Mouse (Mus musculus) heart, embryonic 14.5 days (tissue): ENCODE data around the gene Fmc1. TPM values are rescaled to one million over a fixed set of nuclear protein-coding genes. Genes with fewer than 3 reads are reported as not detected.

ENCODE experiments used
- ATAC-seq: fragments of 200-750 bp; cut with Nextera tagmentation; 2 replicates; pipeline ENCODE4 v1.8.0; 2017; ENCODE audit warnings: low read depth, moderate TSS enrichment; ENCODE audit not compliant: insufficient number of reproducible peaks, insufficient read depth, low FRiP score
- H3K27ac ChIP-seq, 2 experiments: fragments of 200-500 bp in 1 of 2; fragments of 300-500 bp in 1 of 2; sonication (generic) in 1 of 2; replicated peaks in 1 of 2; 2 replicates each; pipeline ENCODE4 v1.5.1; 2012 to 2014; ENCODE audit warnings: low read depth in 2 of 2, low read length in 2 of 2, control low read depth in 1 of 2, mild to moderate bottlenecking in 1 of 2, mixed read lengths in 1 of 2; ENCODE audit not compliant: control insufficient read depth in 1 of 2, insufficient read depth in 1 of 2
- H3K27me3 ChIP-seq: fragments of 300-500 bp; sonication (generic); 2 replicates; pipeline ENCODE4 v1.6.1; 2014; ENCODE audit warnings: mild to moderate bottlenecking, low read length, control low read depth; ENCODE audit not compliant: control insufficient read depth, insufficient read depth
- H3K36me3 ChIP-seq: fragments of 300-500 bp; sonication (generic); 2 replicates; pipeline ENCODE4 v1.6.1; 2014; ENCODE audit warnings: mild to moderate bottlenecking, control low read depth, low read length, mixed read lengths; ENCODE audit not compliant: control insufficient read depth, insufficient read depth
- H3K4me1 ChIP-seq, 2 experiments: fragments of 200-500 bp in 1 of 2; fragments of 300-500 bp in 1 of 2; sonication (generic) in 1 of 2; 2 replicates each; pipeline ENCODE4 v1.6.1; 2012 to 2014; ENCODE audit warnings: low read length in 2 of 2, control low read depth in 1 of 2, mixed read lengths in 1 of 2; ENCODE audit not compliant: control insufficient read depth in 2 of 2, insufficient read depth in 2 of 2
- H3K4me2 ChIP-seq: fragments of 300-500 bp; sonication (generic); 2 replicates; pipeline ENCODE4 v1.6.1; 2014; ENCODE audit warnings: mild to moderate bottlenecking, low read length
- H3K4me3 ChIP-seq, 2 experiments: fragments of 200-500 bp in 1 of 2; fragments of 300-500 bp in 1 of 2; sonication (generic) in 1 of 2; 2 replicates each; pipeline ENCODE4 v1.5.1; 2012 to 2014; ENCODE audit warnings: low read length in 2 of 2, mild to moderate bottlenecking in 2 of 2, control low read depth in 1 of 2, low read depth in 1 of 2, moderate library complexity in 1 of 2; ENCODE audit not compliant: control insufficient read depth in 1 of 2, insufficient read depth in 1 of 2
- H3K9ac ChIP-seq: fragments of 300-500 bp; sonication (generic); 2 replicates; pipeline ENCODE4 v1.6.1; 2014; ENCODE audit warnings: mild to moderate bottlenecking, low read length
- H3K9me3 ChIP-seq: fragments of 300-500 bp; sonication (generic); 2 replicates; pipeline ENCODE4 v1.6.1; 2016; ENCODE audit warnings: low read length, control low read depth; ENCODE audit not compliant: control insufficient read depth
- WGBS: fragments of 180-500 bp; shearing (Covaris S2); extraction: QIAGEN DNeasy Blood & Tissue Kit; methylation state at CpG from one replicate; pipeline ENCODE4 v1.1.7; 2014; 5-methylcytosine and 5-hydroxymethylcytosine counted together
- polyA plus RNA-seq: library from polyadenylated mRNA; unstranded; fragments of >200 nt; fragmentation: Nextera tagmentation; extraction: Ambion mirVana; gene quantifications from 2 replicates; pipeline ENCODE4 v1.2.1, GENCODE M21; 2014

Gene Fmc1
- polyA plus RNA-seq: 284 and 300 TPM in 2 replicates

- Histone ChIP-seq H3K4me1 (peaks cover 0 to 11% of the 10 kb centered on the region in 2 experiments; a peak in 3 of 4 replicates), H3K27ac (peak within 1 kb of the TSS; percentile 99 to 100), H3K4me2 (peak within 1 kb of the TSS; percentile 69), H3K36me3 (no peaks in the 10 kb centered on the region), H3K9me3 (no peaks in the 10 kb centered on the region), H3K4me3 (peak within 1 kb of the TSS; percentile 87 to 91), H3K9ac (peak within 1 kb of the TSS; percentile 97), H3K27me3 (no peaks in the 10 kb centered on the region)
- 4% methylated on average over 41 of the region's 41 CpGs for WGBS
- peak; percentile 88 for ATAC-seq
These were observed at the start of gene Fmc1 for GRCm38 (mm10) chr6:38533428-38534405. Gene Fmc1, plus strand, starts transcription at chr6:38533502.

GRCm38 (mm10) chr6:38492550-38492949 lies 40.8 kb upstream of the Fmc1 start:
- H3K36me3 ChIP-seq: peaks cover 76% of the 10 kb centered on the region
- ATAC-seq: no peak
- no peak overlapping the region for H3K4me3 ChIP-seq
- no peaks in the 10 kb centered on the region for H3K27me3 ChIP-seq
- H3K27ac ChIP-seq: no peak overlapping the region
- WGBS: 83% methylated on average over 3 of the region's 3 CpGs
- no peak overlapping the region for H3K4me2 ChIP-seq
- H3K4me1 ChIP-seq: no peaks in the 10 kb centered on the region
- no peaks in the 10 kb centered on the region for H3K9me3 ChIP-seq
- no peak overlapping the region for H3K9ac ChIP-seq

- Histone ChIP-seq H3K36me3 (peaks cover 74% of the 10 kb centered on the region), H3K4me3 (no peak overlapping the region)
These were observed 37.7 kb upstream of the Fmc1 start for GRCm38 (mm10) chr6:38495641-38496040.

DNA sequence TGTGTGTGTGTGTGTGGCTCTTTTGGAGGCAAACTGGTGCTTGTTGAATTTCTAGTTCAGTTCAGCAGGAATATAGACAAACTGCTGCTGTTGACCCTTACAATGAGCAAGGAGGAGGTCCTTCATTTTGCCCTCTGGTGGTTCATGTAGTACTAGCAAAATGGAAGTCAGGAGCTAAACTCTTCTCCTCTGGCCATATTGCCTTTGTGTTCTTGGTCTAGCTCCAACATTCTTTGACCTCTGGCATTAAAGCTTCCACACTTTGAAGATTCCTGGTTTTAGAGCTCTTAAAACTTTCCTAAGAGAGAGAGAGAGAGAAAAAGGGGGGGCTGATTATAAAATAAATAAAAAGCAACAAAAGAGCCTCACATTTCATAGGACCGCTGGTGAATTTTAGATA lies 21.2 kb upstream of the Fmc1 start:
- Histone ChIP-seq H3K4me2 (no peak overlapping the region), H3K9ac (no peak overlapping the region), H3K27ac (no peak overlapping the region), H3K36me3 (0 out of 2 replicates have a peak, but pooled peaks cover 7% of the 10 kb centered on the region), H3K4me1 (0 out of 4 replicates have a peak, but pooled peaks cover 0 to 2% of the 10 kb centered on the region in 2 experiments), H3K4me3 (no peak overlapping the region), H3K9me3 (no peaks in the 10 kb centered on the region), H3K27me3 (no peaks in the 10 kb centered on the region)
- ATAC-seq: no peak
- WGBS: 96% methylated on average over 1 of the region's 1 CpGs

More at GRCm38 (mm10) chr6:38495641-38496040, 37.7 kb upstream of the Fmc1 start:
- Histone ChIP-seq H3K27me3 (no peaks in the 10 kb centered on the region), H3K4me1 (no peaks in the 10 kb centered on the region), H3K4me2 (no peak overlapping the region), H3K9ac (no peak overlapping the region), H3K9me3 (no peaks in the 10 kb centered on the region), H3K27ac (no peak overlapping the region)
- ATAC-seq: no peak
- 62% methylated on average over 4 of the region's 4 CpGs for WGBS

DNA sequence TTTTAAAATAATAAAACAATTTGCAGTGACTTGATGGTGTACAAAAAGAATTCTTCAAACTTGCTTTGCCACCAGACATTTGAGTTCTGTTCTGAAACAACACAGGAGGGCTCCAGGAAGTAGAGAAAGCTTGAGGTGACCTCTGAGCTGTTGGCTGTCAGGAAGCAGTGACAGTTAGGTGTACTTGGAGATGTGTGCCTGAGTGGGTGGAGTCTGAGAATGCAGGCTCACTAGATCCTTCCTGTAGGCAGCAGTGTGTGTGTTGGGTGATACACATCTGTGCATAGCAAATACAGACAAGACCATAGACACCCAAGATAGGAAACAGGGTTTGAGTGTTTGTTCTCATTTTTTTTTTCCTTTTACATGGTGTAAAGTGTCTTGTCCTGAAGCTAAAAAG lies 20.5 kb upstream of the Fmc1 start:
- no peak for ATAC-seq
- H3K4me1 ChIP-seq: 0 out of 4 replicates have a peak, but pooled peaks cover 0 to 2% of the 10 kb centered on the region in 2 experiments
- no peak overlapping the region for H3K9ac ChIP-seq
- no peaks in the 10 kb centered on the region for H3K9me3 ChIP-seq
- no peaks in the 10 kb centered on the region for H3K27me3 ChIP-seq
- H3K36me3 ChIP-seq: 0 out of 2 replicates have a peak, but pooled peaks cover 7% of the 10 kb centered on the region
- no peak overlapping the region for H3K27ac ChIP-seq
- no peak overlapping the region for H3K4me2 ChIP-seq
- no peak overlapping the region for H3K4me3 ChIP-seq

- H3K36me3 ChIP-seq: no peaks in the 10 kb centered on the region
- no peak overlapping the region for H3K27ac ChIP-seq
- 71% methylated on average over 4 of the region's 4 CpGs for WGBS
- H3K9me3 ChIP-seq: no peaks in the 10 kb centered on the region
- H3K4me1 ChIP-seq: 0 out of 4 replicates have a peak, but pooled peaks cover 0 to 2% of the 10 kb centered on the region in 2 experiments
- H3K27me3 ChIP-seq: no peaks in the 10 kb centered on the region
- ATAC-seq: no peak
- H3K9ac ChIP-seq: no peak overlapping the region
- H3K4me3 ChIP-seq: no peak overlapping the region
- no peak overlapping the region for H3K4me2 ChIP-seq
These were observed 18.1 kb upstream of the Fmc1 start for GRCm38 (mm10) chr6:38515201-38515600.

GRCm38 (mm10) chr6:38523851-38524250 lies 9.5 kb upstream of the Fmc1 start:
- 22% methylated on average over 8 of the region's 8 CpGs for WGBS
- Histone ChIP-seq H3K9me3 (no peaks in the 10 kb centered on the region), H3K4me1 (peaks cover 2 to 5% of the 10 kb centered on the region in 2 experiments; a peak in 1 of 4 replicates), H3K36me3 (0 out of 2 replicates have a peak, but pooled peaks cover 4% of the 10 kb centered on the region), H3K9ac (no peak overlapping the region), H3K27me3 (no peaks in the 10 kb centered on the region), H3K4me3 (no peak overlapping the region), H3K27ac (no peak overlapping the region), H3K4me2 (peak overlapping the region; percentile 16)
- no peak for ATAC-seq
